In genomic region chr4:137414936-137415335, GRCm38 (mm10) we compare ENCODE assay signal across 34 mouse cellular contexts. TPM values are rescaled to one million over a fixed set of nuclear protein-coding genes. Genes with fewer than 3 reads are reported as not detected.
DNase-seq lines count a peak whose midpoint lies in the region; ATAC-seq lines count a peak whose summit lies in the region.
"Had no signal": no experiment of that assay in that cellular context is flagged by ENCODE, and none has a peak within 500 bp of the region (broad histone marks: within the 10 kb centered on the region; RNA-seq: fewer than 3 reads in every experiment).

No protein-coding gene starts in this region.

- no peak for ATAC-seq in heart, embryonic 11.5 days (replicated peaks; ENCODE audit: insufficient number of reproducible peaks, low FRiP score, low TSS enrichment)
- ATAC-seq in forebrain, embryonic 15.5 days (replicated peaks) = no peak
- ATAC-seq: forebrain, embryonic 16.5 days; hindbrain, embryonic 16.5 days; Patski had no signal

- no peaks in the 10 kb centered on the region for H3K27me3 ChIP-seq in heart, embryonic 11.5 days (ENCODE audit: control insufficient read depth, insufficient read depth, low read length)
- no peaks in the 10 kb centered on the region for H3K27me3 ChIP-seq in forebrain, embryonic 15.5 days
- H3K27me3 ChIP-seq: embryonic facial prominence, embryonic 13.5 days; heart, embryonic 13.5 days; limb, embryonic 15.5 days; lung, embryonic 15.5 days; neural tube, embryonic 12.5 days; Patski had no signal

- H3K4me1 ChIP-seq in heart, embryonic 11.5 days (ENCODE audit: control insufficient read depth, insufficient read depth, low read length) = no peaks in the 10 kb centered on the region
- H3K4me1 ChIP-seq in forebrain, embryonic 15.5 days = no peaks in the 10 kb centered on the region
- H3K4me1 ChIP-seq: embryonic facial prominence, embryonic 13.5 days; forebrain, embryonic 10.5 days; limb, embryonic 10.5 days; limb, embryonic 15.5 days; lung, embryonic 15.5 days; neural tube, embryonic 12.5 days had no signal

- H3K9ac ChIP-seq in heart, embryonic 11.5 days (ENCODE audit: low read depth, low read length) = no peak overlapping the region
- H3K9ac ChIP-seq in forebrain, embryonic 15.5 days (replicated peaks) = no peak overlapping the region
- H3K9ac ChIP-seq: embryonic facial prominence, embryonic 13.5 days; heart, embryonic 13.5 days; limb, embryonic 15.5 days; liver, embryonic 14.5 days; lung, embryonic 15.5 days; neural tube, embryonic 12.5 days had no signal

- H3K4me2 ChIP-seq in heart, embryonic 11.5 days = no peak overlapping the region
- H3K4me2 ChIP-seq in forebrain, embryonic 15.5 days (replicated peaks) = no peak overlapping the region
- H3K4me2 ChIP-seq: embryonic facial prominence, embryonic 13.5 days; heart, embryonic 13.5 days; limb, embryonic 15.5 days; lung, embryonic 15.5 days; midbrain, embryonic 11.5 days; neural tube, embryonic 12.5 days had no signal

- H3K9me3 ChIP-seq in heart, embryonic 11.5 days (replicated peaks; ENCODE audit: control insufficient read depth, low read length) = no peaks in the 10 kb centered on the region
- H3K9me3 ChIP-seq in forebrain, embryonic 15.5 days = no peaks in the 10 kb centered on the region
- H3K9me3 ChIP-seq: embryonic facial prominence, embryonic 13.5 days; forebrain, embryonic 10.5 days; heart, embryonic 13.5 days; limb, embryonic 10.5 days; limb, embryonic 15.5 days; lung, embryonic 15.5 days; neural tube, embryonic 12.5 days had no signal

- H3K27ac ChIP-seq in heart, embryonic 11.5 days (ENCODE audit: low read depth, low read length) = no peak overlapping the region
- no peak overlapping the region for H3K27ac ChIP-seq in forebrain, embryonic 15.5 days (replicated peaks)
- H3K27ac ChIP-seq: embryonic facial prominence, embryonic 13.5 days; forebrain, embryonic 10.5 days; gastrocnemius, adult 2 months; heart, embryonic 13.5 days; limb, embryonic 10.5 days; limb, embryonic 15.5 days; liver, embryonic 14.5 days; lung, embryonic 15.5 days; neural tube, embryonic 12.5 days had no signal

- no peak overlapping the region for H3K4me3 ChIP-seq in heart, embryonic 11.5 days (ENCODE audit: low read depth, low read length)
- no peak overlapping the region for H3K4me3 ChIP-seq in forebrain, embryonic 15.5 days
- H3K4me3 ChIP-seq: embryonic facial prominence, embryonic 13.5 days; forebrain, embryonic 10.5 days; gastrocnemius, adult 2 months; heart, embryonic 13.5 days; limb, embryonic 10.5 days; limb, embryonic 15.5 days; lung, embryonic 15.5 days; myocyte; neural tube, embryonic 12.5 days had no signal

- peak; percentile 45 for DNase-seq in kidney, adult 18-20 months
- DNase-seq in kidney, postnatal 4 days = no peak
- peak; percentile 71 for DNase-seq in kidney, adult 9 months
- DNase-seq in kidney, postnatal 25 days = peak; percentile 67 to 68
- peak; percentile 31 for DNase-seq in lung, postnatal 14 days
- no peak for DNase-seq in ovary, postnatal 36 days (ENCODE audit: low spot score)
- DNase-seq: adrenal gland, postnatal 25 days; cerebellum, adult 18-20 months; gastrocnemius, adult 2 months; gastrocnemius, postnatal 36 days; heart, adult 18-20 months; layer of hippocampus, adult 9-11 months; right cerebral cortex, postnatal 14 days had no signal

- no peaks in the 10 kb centered on the region for H3K36me3 ChIP-seq in heart, embryonic 11.5 days (ENCODE audit: control insufficient read depth, insufficient read depth, low read length)
- no peaks in the 10 kb centered on the region for H3K36me3 ChIP-seq in forebrain, embryonic 15.5 days
- H3K36me3 ChIP-seq: embryonic facial prominence, embryonic 13.5 days; forebrain, embryonic 10.5 days; heart, embryonic 13.5 days; limb, embryonic 10.5 days; limb, embryonic 15.5 days; lung, embryonic 15.5 days; neural tube, embryonic 12.5 days had no signal

- 71% methylated on average over 1 of the region's 1 CpGs for WGBS in heart, embryonic 11.5 days (ENCODE audit: insufficient replicate concordance)
- WGBS in forebrain, embryonic 15.5 days = 74% methylated on average over 1 of the region's 1 CpGs

RNA-seq across cellular contexts. Expression of gene Cela3a, which starts 5.3 kb away (rescaled TPM):
- not detected in 2 replicates for polyA plus RNA-seq in heart, embryonic 11.5 days (2014; fragmentation: Nextera tagmentation; extraction: Ambion mirVana)
- polyA plus RNA-seq in forebrain, embryonic 15.5 days (2015; fragmentation: Nextera tagmentation; extraction: Ambion mirVana) = not detected in 2 replicates
- polyA plus RNA-seq: embryonic facial prominence, embryonic 13.5 days; forebrain, embryonic 10.5 days; forebrain, embryonic 16.5 days; heart, embryonic 13.5 days; hindbrain, embryonic 16.5 days; intestine, embryonic 14.5 days; limb, embryonic 10.5 days; limb, embryonic 15.5 days; liver, embryonic 14.5 days; lung, embryonic 15.5 days; midbrain, embryonic 11.5 days; midbrain, postnatal 0 days; neural tube, embryonic 12.5 days; Patski; small intestine, adult 2 months; stomach, embryonic 14.5 days; testis, adult 2 months; thymus, postnatal 0 days had no signal

RNA-seq across cellular contexts. Expression of gene Cela3b, which starts 15.4 kb away (rescaled TPM):
- polyA plus RNA-seq in heart, embryonic 11.5 days (2014; fragmentation: Nextera tagmentation; extraction: Ambion mirVana) = not detected in 2 replicates
- not detected in 2 replicates for polyA plus RNA-seq in forebrain, embryonic 15.5 days (2015; fragmentation: Nextera tagmentation; extraction: Ambion mirVana)
- polyA plus RNA-seq: embryonic facial prominence, embryonic 13.5 days; forebrain, embryonic 10.5 days; forebrain, embryonic 16.5 days; heart, embryonic 13.5 days; hindbrain, embryonic 16.5 days; limb, embryonic 10.5 days; limb, embryonic 15.5 days; midbrain, embryonic 11.5 days; midbrain, postnatal 0 days; neural tube, embryonic 12.5 days; Patski; stomach, embryonic 14.5 days; thymus, postnatal 0 days had no signal

RNA-seq across cellular contexts. Expression of gene 1700013G24Rik, which starts 38.1 kb away (rescaled TPM):
- polyA plus RNA-seq in heart, embryonic 11.5 days (2014; fragmentation: Nextera tagmentation; extraction: Ambion mirVana) = not detected in 2 replicates
- not detected in 2 replicates for polyA plus RNA-seq in forebrain, embryonic 15.5 days (2015; fragmentation: Nextera tagmentation; extraction: Ambion mirVana)
- polyA plus RNA-seq: embryonic facial prominence, embryonic 13.5 days; forebrain, embryonic 10.5 days; forebrain, embryonic 16.5 days; heart, embryonic 13.5 days; hindbrain, embryonic 16.5 days; intestine, embryonic 14.5 days; limb, embryonic 10.5 days; liver, embryonic 14.5 days; lung, embryonic 15.5 days; midbrain, embryonic 11.5 days; midbrain, postnatal 0 days; neural tube, embryonic 12.5 days; Patski; small intestine, adult 2 months; stomach, embryonic 14.5 days; thymus, postnatal 0 days had no signal

RNA-seq across cellular contexts. Expression of gene Hspg2, which starts 53.6 kb away (rescaled TPM):
- polyA plus RNA-seq in heart, embryonic 11.5 days (2014; fragmentation: Nextera tagmentation; extraction: Ambion mirVana) = 55.5 and 56.4 TPM in 2 replicates
- 3.7 and 4.2 TPM in 2 replicates for polyA plus RNA-seq in forebrain, embryonic 15.5 days (2015; fragmentation: Nextera tagmentation; extraction: Ambion mirVana)

RNA-seq across cellular contexts. Expression of gene Cdc42, which starts 57.4 kb away (rescaled TPM):
- 525 and 599 TPM in 2 replicates for polyA plus RNA-seq in heart, embryonic 11.5 days (2014; fragmentation: Nextera tagmentation; extraction: Ambion mirVana)
- 799 and 841 TPM in 2 replicates for polyA plus RNA-seq in forebrain, embryonic 15.5 days (2015; fragmentation: Nextera tagmentation; extraction: Ambion mirVana)

Comparison
In these comparisons a context has a peak if more than half of its experiments do, and no peak if none do; other contexts are left out.
1. DNase-seq: peak in kidney, adult 18-20 months (single experiment), kidney, adult 9 months (single experiment), kidney, postnatal 25 days (2 of 2) and lung, postnatal 14 days (single experiment); none in kidney, postnatal 4 days (0 of 2) and ovary, postnatal 36 days (single experiment).